Mouse (Mus musculus): ENCODE measurements around the gene Stk38l.

Gene Stk38l

GRCm38 (mm10) chr6:146724581-146725383, at the start of gene Stk38l:
Gene Stk38l (plus strand): TSS chr6:146724995.
- CTCF ChIA-PET: interaction anchor here (0.5 to 1.1 kb wide), 5 partner anchors 36 to 1537 kb away, joined by 3 to 4 read pairs (median 3); no protein-coding TSS in a partner anchor
- POLR2A ChIA-PET: interaction anchor here (0.5 to 1.7 kb wide), 31 partner anchors 8 to 1706 kb away, joined by 3 to 13 read pairs (median 4); partner anchors contain the start of genes Med21 (in 2 of the 4), Arntl2 (in 1 of the 4), Ppfibp1 (in 1 of the 4) and Tm7sf3 (in 1 of the 4)

DNA sequence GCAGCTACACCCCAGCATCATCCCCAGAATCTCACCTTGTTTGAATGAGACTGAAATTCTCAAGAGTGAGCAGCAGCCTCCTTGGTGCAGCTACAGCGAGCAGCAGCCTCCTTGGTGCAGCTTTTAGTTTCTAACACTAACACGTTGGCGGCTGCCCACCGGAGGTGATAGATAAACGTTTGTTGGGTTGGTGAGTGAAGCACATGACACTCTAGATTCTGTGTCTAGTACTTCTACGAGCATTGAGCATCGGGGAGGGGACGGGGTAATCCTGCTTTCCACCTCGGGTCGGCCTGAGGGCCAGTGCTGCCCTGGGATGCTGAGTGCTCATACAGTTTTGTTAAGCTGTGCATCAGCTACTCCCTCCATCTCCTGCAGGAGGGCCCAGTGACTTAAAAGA, 47.9 kb upstream of the Stk38l start:
- CTCF ChIA-PET: no interaction called here
- POLR2A ChIA-PET: interaction anchor here in 2 of 4 experiments (0.6 to 1.4 kb wide), 4 partner anchors 9 to 930 kb away, joined by 3 to 4 read pairs (median 3); partner anchors contain the start of gene Ints13 (in 1 of the 2)

DNA sequence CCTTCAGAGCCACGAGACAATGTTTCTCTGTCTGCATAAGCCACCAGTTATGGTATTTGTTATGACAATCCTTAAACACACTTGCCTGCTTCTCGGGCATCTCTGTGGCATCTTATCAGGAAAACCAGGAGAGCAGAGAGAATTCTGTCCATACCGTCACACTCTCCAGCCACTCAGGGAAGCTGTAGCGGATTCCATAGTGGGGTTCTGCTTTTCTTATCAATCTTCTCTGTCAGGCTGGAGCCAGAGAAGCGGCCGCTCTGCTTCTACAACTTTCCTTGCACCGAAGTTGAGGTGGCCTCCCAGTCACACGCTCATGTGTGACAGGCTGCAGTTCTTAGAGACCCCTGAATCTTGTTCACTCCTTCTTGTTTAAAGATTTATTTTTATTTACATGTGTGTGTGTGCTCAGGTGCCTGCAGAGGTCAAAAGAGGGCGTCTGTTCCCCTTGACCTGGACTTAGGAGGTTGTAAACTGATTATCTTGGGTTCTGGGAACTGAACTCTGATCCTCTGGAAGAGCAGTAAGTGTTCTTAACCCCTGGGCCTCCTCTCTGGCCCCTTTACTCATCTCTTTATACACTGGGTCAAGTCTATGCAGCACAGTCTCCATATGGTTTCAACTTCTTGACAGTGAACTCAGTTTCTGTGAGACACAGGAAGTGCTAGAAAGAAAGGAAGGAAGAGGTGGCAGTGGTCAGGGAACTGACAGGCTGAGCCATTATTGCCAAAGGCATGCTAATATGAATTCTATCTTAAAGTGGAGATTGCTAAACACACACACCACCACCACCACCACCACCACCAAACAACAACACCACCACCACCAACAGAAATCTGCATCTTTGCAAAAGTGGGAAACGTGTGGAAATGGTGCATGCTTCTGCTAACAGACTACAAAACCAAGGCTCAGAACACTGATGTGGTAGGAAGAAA, 46.4 kb upstream of the Stk38l start:
- ChIA-PET CTCF (no interaction called here), POLR2A (interaction anchor here in 1 of 4 experiments (1.1 kb wide), 1 partner anchor 46 kb away, joined by 3 read pairs; no protein-coding TSS in a partner anchor)

DNA sequence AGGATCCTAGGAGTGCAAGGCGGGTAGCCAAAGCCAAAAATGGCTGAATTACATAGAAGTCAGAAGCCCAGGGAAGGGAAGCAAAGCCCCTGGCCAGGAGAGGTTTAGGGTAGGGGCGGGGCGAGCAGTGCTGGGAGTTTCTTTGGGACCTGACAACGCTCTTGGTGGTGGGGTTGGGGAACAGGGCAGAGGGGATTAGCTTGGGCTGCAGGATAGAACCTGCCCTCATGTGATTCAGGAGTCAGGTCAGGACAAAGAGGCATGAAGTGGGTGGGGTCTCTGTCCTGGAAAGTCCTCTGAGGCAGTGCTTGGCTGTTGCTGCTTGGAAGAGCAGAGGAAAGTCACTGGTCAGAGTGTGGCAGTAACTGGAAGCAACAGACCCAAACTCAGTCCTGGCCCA, 40.9 kb upstream of the Stk38l start:
- ChIA-PET CTCF (no interaction called here), POLR2A (interaction anchor here in 1 of 4 experiments (1.2 kb wide), 1 partner anchor 42 kb away, joined by 3 read pairs; the partner anchor contains the start of genes Med21 and Tm7sf3)

DNA sequence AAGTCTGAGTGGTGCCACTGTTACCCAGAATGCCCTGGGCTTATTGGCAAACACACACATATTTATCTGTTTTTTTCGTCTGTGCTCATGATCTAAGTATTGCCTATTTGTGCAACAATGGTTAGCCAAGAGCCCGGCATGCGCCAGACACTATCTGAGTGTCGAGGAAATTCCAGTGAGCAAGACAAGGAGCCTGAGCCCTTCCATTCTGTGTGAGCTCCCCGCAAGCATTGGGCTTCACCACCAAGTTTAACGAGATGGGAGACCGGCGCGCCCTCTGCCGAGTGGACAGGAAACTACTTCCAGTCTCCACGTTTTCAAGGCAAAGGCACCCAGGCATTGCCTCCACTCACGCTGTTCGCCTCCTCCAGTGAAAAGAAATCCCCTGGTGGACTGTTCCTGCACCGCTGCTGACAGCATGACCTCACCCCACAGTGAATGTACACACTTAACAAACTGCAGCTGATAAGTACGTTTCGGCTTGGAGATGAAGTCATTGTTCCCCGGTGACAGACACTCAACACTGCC, 39.0 kb upstream of the Stk38l start:
- ChIA-PET POLR2A (interaction anchor here in 2 of 4 experiments (0.6 to 1.7 kb wide), 7 partner anchors 12 to 1787 kb away, joined by 3 to 4 read pairs (median 3); partner anchors contain the start of genes Med21 (in 1 of the 2) and Stk38l (in 1 of the 2)), CTCF (interaction anchor here in 3 of 4 experiments (0.7 to 1.5 kb wide), 9 partner anchors 9 to 123 kb away, joined by 3 to 5 read pairs (median 3); partner anchors contain the start of gene Stk38l (in 1 of the 3))

- ChIA-PET CTCF (interaction anchor here in 2 of 4 experiments (0.6 to 1.5 kb wide), 8 partner anchors 8 to 1739 kb away, joined by 3 to 5 read pairs (median 3); no protein-coding TSS in a partner anchor), POLR2A (interaction anchor here in 2 of 4 experiments (0.6 to 1.7 kb wide), 6 partner anchors 11 to 1788 kb away, joined by 3 to 4 read pairs (median 3); partner anchors contain the start of genes Med21 (in 1 of the 2) and Stk38l (in 1 of the 2))
These were observed 38.2 kb upstream of the Stk38l start for GRCm38 (mm10) chr6:146686463-146687196.

DNA sequence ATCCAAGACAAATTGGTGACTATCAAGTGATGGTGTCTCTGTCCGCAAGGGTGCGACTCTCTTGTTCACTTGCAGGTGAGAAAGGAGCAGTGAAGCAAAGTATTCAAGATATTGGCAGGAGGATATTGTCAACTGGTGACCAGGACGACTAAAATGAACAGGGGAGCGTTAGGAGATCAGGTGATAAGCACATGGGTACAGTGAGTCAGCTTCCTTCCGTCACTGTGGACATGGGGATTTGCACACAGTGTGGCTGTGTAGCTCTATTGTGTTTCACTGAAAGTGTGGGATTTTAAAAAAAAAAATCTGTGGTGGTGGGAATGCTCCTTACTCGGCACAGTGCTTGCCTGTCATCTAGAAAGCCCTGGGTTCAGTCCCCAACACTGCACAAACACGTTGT, 36.8 kb upstream of the Stk38l start:
- ChIA-PET CTCF (interaction anchor here in 1 of 4 experiments (0.7 kb wide), 1 partner anchor 32 kb away, joined by 3 read pairs; no protein-coding TSS in a partner anchor), POLR2A (interaction anchor here in 1 of 4 experiments (1.2 kb wide), 1 partner anchor 46 kb away, joined by 3 read pairs; the partner anchor contains the start of gene Med21)

GRCm38 (mm10) chr6:146688861-146689260, 35.9 kb upstream of the Stk38l start:
- ChIA-PET CTCF (no interaction called here), POLR2A (interaction anchor here in 3 of 4 experiments (0.6 to 1.2 kb wide), 5 partner anchors 42 to 833 kb away, joined by 3 to 4 read pairs (median 3); partner anchors contain the start of genes Med21 (in 2 of the 3) and Tm7sf3 (in 1 of the 3))

- ChIA-PET CTCF (no interaction called here), POLR2A (interaction anchor here in 1 of 4 experiments (1.5 kb wide), 1 partner anchor 12 kb away, joined by 3 read pairs; no protein-coding TSS in a partner anchor)
These were observed 27.0 kb upstream of the Stk38l start for GRCm38 (mm10) chr6:146697767-146698166.

GRCm38 (mm10) chr6:146698376-146698775, 26.4 kb upstream of the Stk38l start:
- ChIA-PET POLR2A (interaction anchor here in 1 of 4 experiments (1.5 to 2.5 kb wide), 2 partner anchors 13 to 26 kb away, joined by 3 to 5 read pairs; partner anchors contain the start of gene Stk38l), CTCF (interaction anchor here in 1 of 4 experiments (0.7 kb wide), 1 partner anchor 12 kb away, joined by 3 read pairs; no protein-coding TSS in a partner anchor)

DNA sequence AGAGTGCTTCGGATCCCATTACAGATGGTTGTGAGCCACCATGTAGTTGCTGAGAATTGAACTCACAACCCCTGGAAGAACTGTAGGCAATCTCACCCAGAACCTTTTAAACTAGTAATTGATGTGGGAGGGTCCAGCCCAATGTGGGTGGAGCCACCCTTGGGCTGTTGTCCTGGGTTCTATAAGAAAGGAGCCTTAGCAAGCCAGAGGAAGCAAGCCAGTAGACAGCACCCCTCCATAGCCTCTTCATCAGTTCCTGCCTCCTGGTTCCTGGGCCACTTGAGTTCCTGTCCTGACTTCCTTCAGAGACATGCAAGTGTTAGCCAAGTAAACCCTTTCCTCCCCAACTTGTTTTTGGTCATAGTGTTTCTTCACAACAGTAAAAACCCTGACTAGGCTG, 24.3 kb upstream of the Stk38l start:
- POLR2A ChIA-PET: interaction anchor here in 1 of 4 experiments (2.5 kb wide), 1 partner anchor 24 kb away, joined by 5 read pairs; the partner anchor contains the start of gene Stk38l
- CTCF ChIA-PET: no interaction called here

GRCm38 (mm10) chr6:146702126-146702881, 22.5 kb upstream of the Stk38l start:
- POLR2A ChIA-PET: interaction anchor here in 2 of 4 experiments (2.4 to 2.6 kb wide), 3 partner anchors 16 to 22 kb away, joined by 7 to 13 read pairs (median 8); partner anchors contain the start of gene Stk38l (in 2 of the 2)
- CTCF ChIA-PET: no interaction called here

DNA sequence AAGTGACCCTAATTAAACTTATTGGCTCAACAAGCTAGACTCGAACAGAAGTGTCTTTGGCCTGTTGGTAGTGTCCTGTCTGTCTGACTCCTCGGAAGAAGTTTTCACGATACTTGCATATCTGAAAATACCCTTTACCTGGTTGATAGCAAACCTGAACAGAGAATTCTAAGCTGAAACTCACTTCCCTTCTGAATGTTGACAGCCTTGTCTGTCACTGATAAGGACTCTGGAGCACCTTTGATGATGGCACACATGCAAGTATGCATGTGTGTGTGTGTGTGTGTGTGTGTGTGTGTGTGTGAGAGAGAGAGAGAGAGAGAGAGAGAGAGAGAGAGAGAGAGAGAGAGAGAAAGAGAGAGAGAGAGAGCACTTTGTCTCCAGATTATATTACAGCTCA, 21.4 kb upstream of the Stk38l start:
- POLR2A ChIA-PET: interaction anchor here in 2 of 4 experiments (0.9 to 2.6 kb wide), 4 partner anchors 15 to 56 kb away, joined by 3 to 13 read pairs (median 8); partner anchors contain the start of gene Stk38l (in 2 of the 2)

GRCm38 (mm10) chr6:146705631-146706030, 19.2 kb upstream of the Stk38l start:
- CTCF ChIA-PET: interaction anchor here in 1 of 4 experiments (0.6 to 1.1 kb wide), 2 partner anchors 13 to 31 kb away, joined by 3 to 4 read pairs; no protein-coding TSS in a partner anchor
- POLR2A ChIA-PET: interaction anchor here in 1 of 4 experiments (1.0 to 1.5 kb wide), 4 partner anchors 10 to 19 kb away, joined by 3 to 6 read pairs (median 4); partner anchors contain the start of gene Stk38l

More for the DNA sequence above, 21.4 kb upstream of the Stk38l start:
- CTCF ChIA-PET: interaction anchor here in 1 of 4 experiments (1.2 kb wide), 1 partner anchor 18 kb away, joined by 3 read pairs; no protein-coding TSS in a partner anchor

DNA sequence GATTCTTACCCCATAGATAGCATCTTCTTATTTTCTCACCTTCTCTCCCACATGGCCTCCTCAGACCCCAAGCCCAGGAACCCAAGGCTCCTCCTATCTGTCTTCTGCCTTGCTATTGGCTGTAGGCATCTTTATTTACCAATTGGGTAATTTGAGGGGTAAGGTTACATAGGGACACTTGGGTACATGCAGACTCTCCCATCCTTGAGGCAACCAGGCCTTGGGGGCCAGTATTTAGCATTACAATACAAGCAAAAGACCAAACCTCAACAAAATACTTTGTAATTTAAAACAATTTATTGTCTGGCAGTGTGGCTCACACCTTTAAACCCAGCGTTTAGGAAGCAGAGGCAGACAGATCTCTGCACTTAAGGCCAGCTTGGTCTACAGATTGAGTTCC, 5.2 kb upstream of the Stk38l start:
- ChIA-PET CTCF (no interaction called here), POLR2A (interaction anchor here in 2 of 4 experiments (0.7 to 1.6 kb wide), 5 partner anchors 14 to 141 kb away, joined by 3 to 4 read pairs (median 3); partner anchors contain the start of gene Ints13 (in 1 of the 2))

DNA sequence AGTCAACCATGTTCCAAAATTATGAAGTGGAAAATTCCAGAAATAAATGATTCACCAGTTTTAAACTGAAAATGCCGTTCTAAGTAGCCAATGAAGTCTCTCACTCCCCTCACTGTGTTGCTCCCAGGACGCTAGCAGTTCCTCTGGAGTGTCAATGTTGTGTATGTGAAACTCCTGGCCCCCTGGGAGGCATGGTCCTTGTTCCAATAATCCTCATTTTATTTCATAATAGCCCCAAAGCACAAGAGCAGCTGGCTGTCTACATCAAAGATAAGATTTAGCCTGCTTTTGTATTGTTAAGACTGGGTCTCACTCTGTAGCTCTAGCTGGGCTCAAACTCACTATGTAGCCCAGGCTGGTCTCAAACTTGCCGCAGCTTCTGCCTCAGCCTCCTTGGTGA, 990 bp upstream of the Stk38l start:
- CTCF ChIA-PET: interaction anchor here in 2 of 4 experiments (0.5 to 1.1 kb wide), 3 partner anchors 37 to 926 kb away, joined by 3 to 4 read pairs (median 3); no protein-coding TSS in a partner anchor

More for the DNA sequence above, 990 bp upstream of the Stk38l start:
- POLR2A ChIA-PET: interaction anchor here in 3 of 4 experiments (0.6 to 1.7 kb wide), 21 partner anchors 9 to 1383 kb away, joined by 3 to 13 read pairs (median 4); partner anchors contain the start of genes Med21 (in 2 of the 3), Arntl2 (in 1 of the 3), Ppfibp1 (in 1 of the 3) and Tm7sf3 (in 1 of the 3)
